Mouse (Mus musculus): ENCODE data around the gene Trpm3. TPM values are rescaled to one million over a fixed set of nuclear protein-coding genes. Genes with fewer than 3 reads are reported as not detected.

Trpm3 gene
- total RNA-seq, 2 experiments from 2014 or later: not detected

GRCm38 (mm10) chr19:22303021-22303951 lies 164.4 kb downstream of the Trpm3 start:
- ATAC-seq (replicated peaks; ENCODE audit: poor library complexity, severe bottlenecking): no peak

- peak; percentile 63 for ATAC-seq (replicated peaks; ENCODE audit: poor library complexity, severe bottlenecking)
Measured at GRCm38 (mm10) chr19:22303952-22304655, 165.3 kb downstream of the Trpm3 start.

- peak; percentile 61 for ATAC-seq (replicated peaks; ENCODE audit: poor library complexity, severe bottlenecking)
Measured at GRCm38 (mm10) chr19:22308081-22308480, 169.2 kb downstream of the Trpm3 start.

- no peak for ATAC-seq (replicated peaks; ENCODE audit: poor library complexity, severe bottlenecking)
Measured at GRCm38 (mm10) chr19:22317306-22317705, 178.5 kb downstream of the Trpm3 start.

- ATAC-seq (replicated peaks; ENCODE audit: poor library complexity, severe bottlenecking): no peak
Measured at GRCm38 (mm10) chr19:22326813-22327212, 188.0 kb downstream of the Trpm3 start.

- no peak for ATAC-seq (replicated peaks; ENCODE audit: poor library complexity, severe bottlenecking)
Measured at GRCm38 (mm10) chr19:22327226-22327625, 188.4 kb downstream of the Trpm3 start.

GRCm38 (mm10) chr19:22336278-22336677 lies 197.4 kb downstream of the Trpm3 start:
- ATAC-seq (replicated peaks; ENCODE audit: poor library complexity, severe bottlenecking): no peak

- peak; percentile 40; the same call in 1 of the 2 replicates for ATAC-seq (replicated peaks; ENCODE audit: poor library complexity, severe bottlenecking)
Measured at GRCm38 (mm10) chr19:22337468-22337867, 198.6 kb downstream of the Trpm3 start.

- ATAC-seq (replicated peaks; ENCODE audit: poor library complexity, severe bottlenecking): no peak
Measured at GRCm38 (mm10) chr19:22338927-22339326, 200.1 kb downstream of the Trpm3 start.

- ATAC-seq (replicated peaks; ENCODE audit: poor library complexity, severe bottlenecking): no peak
Measured at GRCm38 (mm10) chr19:22354037-22354541, 215.2 kb downstream of the Trpm3 start.

GRCm38 (mm10) chr19:22386890-22387289 lies 248.0 kb downstream of the Trpm3 start:
- no peak for ATAC-seq (replicated peaks; ENCODE audit: poor library complexity, severe bottlenecking)

- ATAC-seq (replicated peaks; ENCODE audit: poor library complexity, severe bottlenecking): no peak
Measured at GRCm38 (mm10) chr19:22394700-22395099, 255.9 kb downstream of the Trpm3 start.

- ATAC-seq (replicated peaks; ENCODE audit: poor library complexity, severe bottlenecking): no peak
Measured at GRCm38 (mm10) chr19:22404049-22404448, 265.2 kb downstream of the Trpm3 start.

GRCm38 (mm10) chr19:22418239-22418638 lies 279.4 kb downstream of the Trpm3 start:
- ATAC-seq (replicated peaks; ENCODE audit: poor library complexity, severe bottlenecking): no peak

GRCm38 (mm10) chr19:22437207-22437606 lies 298.4 kb downstream of the Trpm3 start:
- ATAC-seq (replicated peaks; ENCODE audit: poor library complexity, severe bottlenecking): no peak

GRCm38 (mm10) chr19:22447418-22448339 lies 308.8 kb downstream of the Trpm3 start:
- ATAC-seq (replicated peaks; ENCODE audit: poor library complexity, severe bottlenecking): no peak

GRCm38 (mm10) chr19:22448340-22449288 lies 309.8 kb downstream of the Trpm3 start:
- no peak for ATAC-seq (replicated peaks; ENCODE audit: poor library complexity, severe bottlenecking)

GRCm38 (mm10) chr19:22451290-22451689 lies 312.4 kb downstream of the Trpm3 start:
- ATAC-seq (replicated peaks; ENCODE audit: poor library complexity, severe bottlenecking): no peak

GRCm38 (mm10) chr19:22456935-22457334 lies 318.1 kb downstream of the Trpm3 start:
- ATAC-seq (replicated peaks; ENCODE audit: poor library complexity, severe bottlenecking): no peak

Data from granulocyte monocyte progenitor cell, adult 5-6 weeks (primary cell).